Mouse (Mus musculus): ENCODE results near the gene B230118H07Rik.
"Not testable (repeated sequence)": the region's sequence is repeated elsewhere in the genome, so short reads cannot be mapped to it uniquely, and the experiment has no call there.

The B230118H07Rik gene

GRCm38 (mm10) chr2:101591356-101591755, 58.0 kb downstream of the B230118H07Rik start:
- DNase-seq (ENCODE audit: low read depth, low spot score), result no peak

- DNase-seq (ENCODE audit: low read depth, low spot score), result no peak
These were observed 67.9 kb downstream of the B230118H07Rik start for GRCm38 (mm10) chr2:101581418-101581817.

GRCm38 (mm10) chr2:101580977-101581376, 68.4 kb downstream of the B230118H07Rik start:
- no peak for DNase-seq (ENCODE audit: low read depth, low spot score)

GRCm38 (mm10) chr2:101580428-101580827, 68.9 kb downstream of the B230118H07Rik start:
- no peak for DNase-seq (ENCODE audit: low read depth, low spot score)

GRCm38 (mm10) chr2:101580027-101580426, 69.3 kb downstream of the B230118H07Rik start:
- no peak for DNase-seq (ENCODE audit: low read depth, low spot score)

GRCm38 (mm10) chr2:101577243-101577642, 72.1 kb downstream of the B230118H07Rik start:
- no peak for DNase-seq (ENCODE audit: low read depth, low spot score)

GRCm38 (mm10) chr2:101569230-101569629, 80.1 kb downstream of the B230118H07Rik start:
- no peak for DNase-seq (ENCODE audit: low read depth, low spot score)

GRCm38 (mm10) chr2:101567490-101567889, 81.8 kb downstream of the B230118H07Rik start:
- DNase-seq (ENCODE audit: low read depth, low spot score), result no peak

GRCm38 (mm10) chr2:101563776-101564175, 85.6 kb downstream of the B230118H07Rik start:
- DNase-seq (ENCODE audit: low read depth, low spot score), result no peak

- DNase-seq (ENCODE audit: low read depth, low spot score), result no peak
These were observed 86.1 kb downstream of the B230118H07Rik start for GRCm38 (mm10) chr2:101563206-101563605.

- no peak for DNase-seq (ENCODE audit: low read depth, low spot score)
These were observed 89.9 kb downstream of the B230118H07Rik start for GRCm38 (mm10) chr2:101559431-101559830.

GRCm38 (mm10) chr2:101555886-101556285, 93.4 kb downstream of the B230118H07Rik start:
- DNase-seq (ENCODE audit: low read depth, low spot score), result no peak

GRCm38 (mm10) chr2:101553851-101554250, 95.5 kb downstream of the B230118H07Rik start:
- no peak for DNase-seq (ENCODE audit: low read depth, low spot score)

- DNase-seq (ENCODE audit: low read depth, low spot score), result no peak
These were observed 97.0 kb downstream of the B230118H07Rik start for GRCm38 (mm10) chr2:101552301-101552700.

- no peak for DNase-seq (ENCODE audit: low read depth, low spot score)
These were observed 98.2 kb downstream of the B230118H07Rik start for GRCm38 (mm10) chr2:101551026-101551719.

- DNase-seq (ENCODE audit: low read depth, low spot score), result no peak
These were observed 99.2 kb downstream of the B230118H07Rik start for GRCm38 (mm10) chr2:101550176-101550575.

GRCm38 (mm10) chr2:101548866-101549265, 100.5 kb downstream of the B230118H07Rik start:
- DNase-seq (ENCODE audit: low read depth, low spot score), result no peak

- DNase-seq (ENCODE audit: low read depth, low spot score), result no peak
These were observed 103.7 kb downstream of the B230118H07Rik start for GRCm38 (mm10) chr2:101545593-101545992.

- peak; percentile 5 for DNase-seq (ENCODE audit: low read depth, low spot score)
These were observed 105.5 kb downstream of the B230118H07Rik start for GRCm38 (mm10) chr2:101543704-101544417.

- not testable (repeated sequence) for DNase-seq (ENCODE audit: low read depth, low spot score)
These were observed 112.4 kb downstream of the B230118H07Rik start for GRCm38 (mm10) chr2:101536887-101537286.

- no peak for DNase-seq (ENCODE audit: low read depth, low spot score)
These were observed 115.6 kb downstream of the B230118H07Rik start for GRCm38 (mm10) chr2:101533741-101534140.

GRCm38 (mm10) chr2:101525503-101526381, 123.6 kb downstream of the B230118H07Rik start:
- peak; percentile 40 for DNase-seq (ENCODE audit: low read depth, low spot score)
